Mouse (Mus musculus) liver, embryonic 11.5 days (tissue): ENCODE measurements around the gene Apon. TPM values are rescaled to one million over a fixed set of nuclear protein-coding genes. Genes with fewer than 3 reads are reported as not detected.

Experiments used
- ATAC-seq: fragments of 200-750 bp; cut with Nextera tagmentation; replicated peaks from 2 replicates; pipeline ENCODE4 v1.8.0; 2017; ENCODE audit warnings: moderate number of reproducible peaks, mild to moderate bottlenecking, moderate TSS enrichment, moderate library complexity; ENCODE audit not compliant: low FRiP score
- DNase-seq: peaks from one replicate; pipeline ENCODE4 v3.0.0-alpha.2; 2017; ENCODE audit warnings: low spot score
- H3K27ac ChIP-seq: fragments of 300-500 bp; sonication (generic); 2 replicates; pipeline ENCODE4 v1.5.1; 2014; ENCODE audit warnings: mild to moderate bottlenecking, low read depth, low read length, control low read depth
- H3K27me3 ChIP-seq: fragments of 300-500 bp; sonication (generic); replicated peaks from 2 replicates; pipeline ENCODE4 v1.6.1; 2014; ENCODE audit warnings: low read length, mixed read lengths; ENCODE audit not compliant: control insufficient read depth, insufficient read depth
- H3K36me3 ChIP-seq: fragments of 300-500 bp; sonication (generic); 2 replicates; pipeline ENCODE4 v1.6.1; 2014; ENCODE audit warnings: mild to moderate bottlenecking, low read length, moderate library complexity, mixed read lengths; ENCODE audit not compliant: control insufficient read depth, insufficient read depth
- H3K4me1 ChIP-seq: fragments of 300-500 bp; sonication (generic); replicated peaks from 2 replicates; pipeline ENCODE4 v1.6.1; 2014; ENCODE audit warnings: low read length, mixed read lengths; ENCODE audit not compliant: control insufficient read depth, insufficient read depth
- H3K4me2 ChIP-seq: fragments of 300-500 bp; sonication (generic); 2 replicates; pipeline ENCODE4 v1.6.1; 2014; ENCODE audit warnings: mild to moderate bottlenecking, control low read depth, moderate library complexity
- H3K4me3 ChIP-seq: fragments of 300-500 bp; sonication (generic); 2 replicates; pipeline ENCODE4 v1.5.1; 2014; ENCODE audit warnings: low read depth, low read length, control low read depth
- H3K9ac ChIP-seq: fragments of 300-500 bp; sonication (generic); 2 replicates; pipeline ENCODE4 v1.6.1; 2014; ENCODE audit warnings: low read depth, low read length, control low read depth
- H3K9me3 ChIP-seq: fragments of 300-500 bp; sonication (generic); 2 replicates; pipeline ENCODE4 v1.6.1; 2016; ENCODE audit warnings: low read length, inconsistent platforms, mixed read lengths; ENCODE audit not compliant: control insufficient read depth
- WGBS: fragments of 180-500 bp; shearing (Covaris S2); extraction: QIAGEN DNeasy Blood & Tissue Kit; methylation state at CpG from one replicate; pipeline ENCODE4 v1.1.7; 2014; 5-methylcytosine and 5-hydroxymethylcytosine counted together
- polyA plus RNA-seq: library from polyadenylated mRNA; unstranded; fragments of >200 nt; fragmentation: Nextera tagmentation; extraction: Ambion mirVana; gene quantifications from 2 replicates; pipeline ENCODE4 v1.2.1, GENCODE M21; 2014

The Apon gene
- polyA plus RNA-seq, result 0.43 and 0.92 TPM in 2 replicates

DNA sequence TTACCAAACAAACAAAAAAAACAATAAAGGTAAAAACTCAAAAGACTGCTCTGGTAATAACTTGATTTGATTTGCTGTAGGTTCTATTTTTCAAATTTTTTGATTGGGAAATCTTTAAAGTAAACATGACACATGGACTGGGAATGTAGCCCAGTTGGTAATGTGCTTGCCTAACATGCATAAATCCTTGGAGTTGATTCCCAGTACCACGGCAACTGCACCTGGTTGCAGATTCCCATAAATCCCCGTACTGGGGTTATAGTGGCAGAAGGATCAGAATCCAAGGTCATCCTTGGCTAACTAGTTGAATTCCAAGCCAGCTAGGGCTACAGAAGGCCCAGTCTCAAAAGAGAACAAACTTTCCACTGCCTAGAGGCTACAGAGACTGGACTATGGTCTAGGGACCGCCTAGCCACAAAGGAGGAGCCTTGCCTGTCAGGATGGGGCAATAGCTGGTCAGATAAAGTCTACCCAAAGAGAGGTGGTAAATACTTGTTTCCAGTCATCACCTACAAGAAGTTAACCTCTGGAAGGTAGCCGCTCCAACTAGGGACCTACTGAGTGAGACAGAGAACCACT, at the start of gene Apon:
Gene Apon (plus strand): TSS at position 420 of the 579 bp plus-strand sequence.
- Histone ChIP-seq H3K4me2 (no peak within 1 kb of the TSS), H3K4me3 (no peak within 1 kb of the TSS), H3K4me1 (no peaks in the 10 kb centered on the region), H3K27me3 (no peaks in the 10 kb centered on the region), H3K9me3 (no peaks in the 10 kb centered on the region), H3K36me3 (peaks cover 31% of the 10 kb centered on the region), H3K9ac (no peak within 1 kb of the TSS), H3K27ac (0 out of 2 replicates have a peak within 1 kb of the TSS, but pooled peaks have one; percentile 8)
- DNase-seq (no peak), ATAC-seq (no peak)
- 82% methylated on average over 4 of the region's 4 CpGs for WGBS

DNA sequence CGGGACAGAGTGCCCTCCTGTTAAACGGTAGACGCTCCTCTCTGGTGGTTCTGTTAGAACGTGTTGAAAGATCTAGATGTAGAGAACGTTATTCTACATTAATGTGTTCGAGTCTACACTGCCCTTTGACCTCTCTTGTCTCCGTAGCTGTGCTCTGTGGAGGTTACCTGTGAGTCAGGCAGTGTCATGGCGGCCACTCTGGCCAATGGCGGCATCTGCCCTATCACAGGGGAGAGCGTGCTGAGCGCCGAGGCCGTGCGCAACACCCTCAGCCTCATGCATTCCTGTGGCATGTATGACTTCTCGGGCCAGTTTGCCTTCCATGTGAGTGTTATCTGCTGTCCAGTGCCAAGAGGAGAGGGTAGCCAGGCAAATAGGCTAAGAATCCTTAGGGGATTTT, 49.0 kb upstream of the Apon start:
- no peak overlapping the region for H3K9ac ChIP-seq
- H3K36me3 ChIP-seq, result no peaks in the 10 kb centered on the region
- no peak overlapping the region for H3K4me3 ChIP-seq
- H3K4me2 ChIP-seq, result no peak overlapping the region
- DNase-seq (no peak), ATAC-seq (no peak)
- no peaks in the 10 kb centered on the region for H3K27me3 ChIP-seq
- no peak overlapping the region for H3K27ac ChIP-seq
- 0 out of 2 replicates have a peak, but pooled peaks cover 4% of the 10 kb centered on the region for H3K4me1 ChIP-seq
- 79% methylated on average over 15 of the region's 15 CpGs for WGBS
- H3K9me3 ChIP-seq, result no peaks in the 10 kb centered on the region

- Histone ChIP-seq H3K27me3 (no peaks in the 10 kb centered on the region), H3K9me3 (no peaks in the 10 kb centered on the region), H3K4me2 (no peak overlapping the region), H3K4me3 (no peak overlapping the region), H3K9ac (no peak overlapping the region), H3K27ac (no peak overlapping the region), H3K36me3 (no peaks in the 10 kb centered on the region), H3K4me1 (peaks cover 13% of the 10 kb centered on the region)
- DNase-seq, result no peak
- no peak for ATAC-seq
- WGBS, result 93% methylated on average over 10 of the region's 10 CpGs
These were observed 45.6 kb upstream of the Apon start for GRCm38 (mm10) chr10:128208326-128208725.

DNA sequence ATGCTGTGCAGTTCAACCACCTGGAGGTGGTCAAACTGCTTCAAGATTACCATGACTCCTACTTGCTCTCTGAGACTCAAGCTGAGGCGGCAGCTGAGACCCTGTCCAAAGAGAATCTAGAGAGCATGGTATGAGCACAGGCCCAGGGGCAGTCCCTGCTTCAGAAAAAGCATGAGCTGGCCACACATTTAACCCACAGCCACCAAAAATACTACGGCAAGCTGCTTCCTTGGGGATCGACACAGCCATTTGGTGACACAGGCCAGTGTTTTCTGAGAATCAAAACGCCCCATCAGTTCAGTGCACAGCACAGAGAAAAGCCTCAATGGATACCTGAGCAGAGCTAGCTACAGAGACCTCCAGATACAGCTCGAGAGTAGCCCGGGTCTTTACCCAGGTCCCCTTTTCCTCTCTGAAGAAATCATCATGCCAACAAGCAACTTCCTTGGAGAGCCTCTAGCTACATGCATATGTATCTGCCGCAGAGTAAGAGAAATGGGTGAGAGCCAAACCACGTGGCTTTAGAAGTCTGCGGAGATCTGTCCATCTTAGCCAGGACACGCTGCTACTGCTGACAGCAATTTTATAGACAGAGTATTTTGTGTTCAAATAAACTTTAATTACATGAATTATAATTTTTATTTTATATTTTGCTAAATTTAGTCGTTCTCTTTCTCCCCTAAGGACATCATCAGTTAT, 44.4 kb upstream of the Apon start:
- Histone ChIP-seq H3K27me3 (no peaks in the 10 kb centered on the region), H3K4me2 (no peak overlapping the region), H3K4me1 (peaks cover 13% of the 10 kb centered on the region), H3K4me3 (no peak overlapping the region), H3K9me3 (no peaks in the 10 kb centered on the region), H3K9ac (no peak overlapping the region), H3K27ac (no peak overlapping the region), H3K36me3 (no peaks in the 10 kb centered on the region)
- DNase-seq (no peak), ATAC-seq (no peak)
- 89% methylated on average over 11 of the region's 11 CpGs for WGBS

- ATAC-seq (no peak), DNase-seq (no peak)
- Histone ChIP-seq H3K9me3 (no peaks in the 10 kb centered on the region), H3K27me3 (no peaks in the 10 kb centered on the region), H3K36me3 (no peaks in the 10 kb centered on the region), H3K27ac (no peak overlapping the region), H3K4me3 (no peak overlapping the region; the same call in 1 of the 2 replicates), H3K9ac (no peak overlapping the region; the same call in 1 of the 2 replicates), H3K4me2 (peak overlapping the region; percentile 80), H3K4me1 (peaks cover 8% of the 10 kb centered on the region)
- 91% methylated on average over 2 of the region's 2 CpGs for WGBS
These were observed 43.8 kb upstream of the Apon start for GRCm38 (mm10) chr10:128210131-128210530.

- ATAC-seq, result no peak
- H3K9me3 ChIP-seq, result no peaks in the 10 kb centered on the region
- H3K4me1 ChIP-seq, result peaks cover 8% of the 10 kb centered on the region
- no peak for DNase-seq
- peak overlapping the region; percentile 79 for H3K9ac ChIP-seq
- peak overlapping the region; percentile 75 for H3K4me3 ChIP-seq
- 20% methylated on average over 14 of the region's 14 CpGs for WGBS
- H3K36me3 ChIP-seq, result no peaks in the 10 kb centered on the region
- H3K27ac ChIP-seq, result 0 out of 2 replicates have a peak overlapping the region, but pooled peaks have one; percentile 17
- H3K27me3 ChIP-seq, result no peaks in the 10 kb centered on the region
- H3K4me2 ChIP-seq, result peak overlapping the region; percentile 80
These were observed 42.9 kb upstream of the Apon start for GRCm38 (mm10) chr10:128210954-128211353.

GRCm38 (mm10) chr10:128211390-128212108, 42.3 kb upstream of the Apon start, which contains the start of gene Spryd4:
Gene Spryd4 (minus strand): TSS chr10:128211807.
- peak; percentile 88 for DNase-seq
- Histone ChIP-seq H3K27me3 (no peaks in the 10 kb centered on the region), H3K4me2 (peak within 1 kb of the TSS; percentile 80), H3K27ac (peak within 1 kb of the TSS; percentile 17; the same call in 1 of the 2 replicates), H3K36me3 (no peaks in the 10 kb centered on the region), H3K9me3 (no peaks in the 10 kb centered on the region), H3K4me1 (peaks cover 8% of the 10 kb centered on the region), H3K4me3 (peak within 1 kb of the TSS; percentile 75), H3K9ac (peak within 1 kb of the TSS; percentile 79)
- peak; percentile 92 for ATAC-seq
- WGBS, result under 1% methylated on average over 30 of the region's 30 CpGs

GRCm38 (mm10) chr10:128212148-128212547, 41.7 kb upstream of the Apon start:
- Histone ChIP-seq H3K4me2 (peak overlapping the region; percentile 80), H3K9ac (no peak overlapping the region), H3K27ac (no peak overlapping the region), H3K36me3 (no peaks in the 10 kb centered on the region), H3K9me3 (no peaks in the 10 kb centered on the region), H3K4me3 (peak overlapping the region; percentile 75), H3K4me1 (peaks cover 8% of the 10 kb centered on the region), H3K27me3 (no peaks in the 10 kb centered on the region)
- 0 out of 2 replicates have a peak, but pooled peaks have one; percentile 5 for ATAC-seq
- no peak for DNase-seq
- 47% methylated on average over 6 of the region's 6 CpGs for WGBS
